Mouse (Mus musculus): ENCODE measurements at regions not wholly inside any gene's neighbourhood (a gene's known extent, or its start where the extent isn't known, plus 50 kb on each side); places are given as distances from the start of the nearest gene placed in this dataset.
A peak's percentile ranks its signal among the peaks of the same experiment; 100 is the strongest.

- no peak for DNase-seq
Measured at GRCm38 (mm10) chr4:83915871-83916270, 390.5 kb downstream of the Ccdc171 start.

GRCm38 (mm10) chr4:83917009-83917408 lies 391.7 kb downstream of the Ccdc171 start:
- no peak for DNase-seq

DNA sequence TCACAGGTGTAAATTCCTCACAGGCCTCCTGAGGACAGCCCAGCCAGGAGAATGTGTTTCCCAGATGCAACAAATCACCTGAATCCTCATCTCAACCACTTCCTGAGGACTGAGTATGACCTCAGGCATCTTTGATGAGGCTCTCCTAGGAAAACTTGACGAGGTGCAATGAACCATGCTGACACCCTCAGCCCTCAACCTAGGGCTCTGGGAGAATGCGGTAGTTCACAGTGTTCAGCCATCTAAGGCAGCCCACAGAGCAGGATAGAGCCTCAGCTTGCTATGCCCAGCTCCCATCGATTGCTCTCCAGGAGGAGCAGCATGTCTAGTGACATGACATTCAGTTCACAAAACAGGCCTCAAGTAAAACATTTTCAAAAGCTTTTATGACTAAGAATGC lies 392.7 kb downstream of the Ccdc171 start:
- no peak for DNase-seq

DNA sequence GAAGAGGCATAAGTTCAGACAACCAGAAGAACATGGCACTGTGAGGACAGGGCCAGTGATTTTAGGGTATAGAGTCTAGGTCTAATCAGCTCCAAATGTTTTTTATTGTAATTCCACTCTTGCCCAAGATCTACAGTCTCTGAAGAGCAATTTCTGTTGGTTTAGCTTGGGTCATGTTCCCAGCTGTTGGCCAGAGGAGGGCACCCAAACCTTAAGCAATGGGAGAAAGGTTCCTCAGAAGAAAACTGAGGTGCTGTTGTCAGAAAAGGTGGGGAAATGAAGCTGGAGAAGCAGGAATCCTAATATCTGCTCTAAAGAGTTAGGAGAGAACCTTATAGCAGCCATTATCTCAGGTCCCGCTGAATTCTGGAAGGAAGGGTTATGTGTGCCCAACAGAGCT lies 393.7 kb downstream of the Ccdc171 start:
- no peak for DNase-seq

DNA sequence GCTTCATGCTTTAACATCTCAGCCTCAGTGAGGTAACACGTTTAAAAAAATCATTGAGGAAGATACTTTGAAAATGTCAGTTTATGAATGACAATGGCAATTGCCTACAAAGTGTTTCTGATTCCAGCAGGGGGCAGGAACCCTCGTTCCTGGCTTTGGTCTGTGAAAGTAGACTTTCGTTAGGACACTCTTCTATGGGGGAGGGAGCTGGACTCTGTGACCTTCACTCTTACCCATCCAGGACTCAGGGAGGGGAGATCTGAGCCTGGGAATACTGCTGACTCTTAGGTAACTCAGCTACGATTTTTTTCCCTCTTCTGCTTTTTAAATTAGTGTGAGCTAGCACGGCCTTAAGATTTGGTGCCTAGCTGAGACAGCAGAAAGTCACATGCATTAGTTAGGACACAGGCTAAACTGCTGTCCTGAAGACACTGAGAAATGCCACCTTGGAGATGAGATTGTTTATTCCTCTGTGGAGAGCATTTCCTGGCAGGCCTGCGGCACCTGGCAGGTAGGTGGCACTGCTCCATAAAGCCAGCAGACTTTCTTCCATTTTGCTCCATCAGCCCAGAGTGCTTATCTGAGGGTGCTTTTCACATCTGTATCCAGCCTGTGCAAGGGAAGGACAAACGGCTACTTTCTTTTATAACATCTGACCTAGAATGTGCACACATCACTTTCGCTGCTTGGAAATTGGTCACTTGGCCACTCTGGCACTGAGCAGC lies 399.9 kb downstream of the Ccdc171 start:
- no peak for DNase-seq

DNA sequence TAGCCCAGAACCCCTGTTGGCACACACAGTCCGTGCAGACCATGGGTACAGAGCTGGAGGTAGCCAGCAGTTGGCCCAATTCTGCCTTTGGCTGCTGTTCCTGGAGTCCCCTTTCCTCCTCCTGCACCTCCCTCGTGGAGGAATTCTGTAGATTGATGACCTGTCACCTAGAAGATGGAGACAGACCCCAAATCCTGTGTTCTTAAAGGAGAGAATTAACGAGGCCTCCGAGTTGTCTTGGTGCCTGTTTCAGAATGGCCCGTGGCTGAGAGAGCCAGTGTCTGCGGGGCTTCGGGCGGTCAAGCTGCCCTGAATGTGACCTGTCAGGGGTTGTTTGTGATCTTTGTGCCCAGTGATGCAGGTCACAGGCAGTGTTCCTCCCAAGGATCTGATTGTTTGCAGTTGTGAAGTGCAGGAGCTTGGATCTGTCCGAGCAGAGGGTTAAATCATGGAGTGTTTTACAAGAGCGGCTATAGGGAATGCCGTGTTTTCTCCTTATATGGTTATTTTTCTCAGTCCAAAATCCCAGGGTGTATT lies 400.9 kb downstream of the Ccdc171 start:
- no peak for DNase-seq

DNA sequence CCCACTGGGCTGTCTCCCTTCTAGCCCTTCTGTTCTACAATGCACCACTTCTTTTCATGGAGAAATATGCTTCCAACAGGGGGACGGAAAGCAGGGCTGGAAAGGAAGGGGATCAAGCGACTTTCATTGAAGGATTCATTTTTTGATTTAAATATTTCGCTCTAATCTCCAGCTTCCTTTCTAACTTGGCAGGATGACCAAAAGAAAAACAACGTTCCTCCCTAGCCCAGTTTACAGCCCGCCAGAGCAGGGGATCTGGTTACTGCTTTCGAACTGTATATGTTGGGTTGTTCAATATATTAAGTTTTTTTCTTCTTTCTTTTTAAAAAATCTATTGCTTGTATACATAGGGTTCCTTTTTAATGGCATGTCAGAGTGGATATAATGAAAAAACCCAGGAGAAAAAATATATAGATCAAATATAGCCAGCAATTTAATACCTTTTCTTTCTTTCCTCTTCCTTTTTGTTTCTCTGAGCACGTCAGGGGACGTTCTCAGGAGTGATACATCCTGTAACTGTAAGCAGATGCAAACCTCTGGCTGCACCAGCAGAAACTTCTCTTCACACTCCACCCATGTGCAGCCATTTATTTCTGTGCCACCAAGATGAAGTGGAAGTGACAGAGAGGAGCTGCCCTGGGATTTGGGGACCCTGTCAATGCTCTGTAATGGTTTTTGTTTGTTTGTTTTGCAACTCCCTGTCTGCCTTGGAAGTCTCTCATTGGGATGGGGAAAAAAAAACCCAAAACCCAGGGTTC lies 406.7 kb downstream of the Ccdc171 start:
- DNase-seq: no peak

DNA sequence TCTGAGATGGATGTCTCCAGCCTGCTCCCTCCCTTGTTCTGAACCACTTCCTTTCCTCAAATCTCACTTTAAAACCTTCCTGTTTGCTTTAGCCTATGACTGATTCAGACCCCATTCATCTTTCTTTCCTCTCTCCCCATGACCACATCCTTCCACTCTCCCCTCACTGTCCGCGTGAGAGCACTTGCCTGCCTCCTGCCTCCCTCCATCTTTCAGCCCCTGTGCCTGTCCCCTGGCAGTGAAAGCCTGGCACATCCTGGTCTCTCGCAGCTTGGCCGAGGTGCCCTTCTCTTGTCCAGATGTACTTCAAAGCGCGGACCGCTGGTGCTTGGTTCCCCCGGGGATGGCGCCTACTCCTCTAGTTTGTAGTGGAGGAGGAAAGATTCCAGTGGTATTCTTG lies 416.3 kb downstream of the Ccdc171 start:
- DNase-seq: no peak

- DNase-seq: no peak
Measured at GRCm38 (mm10) chr4:83949612-83950011, 424.3 kb downstream of the Ccdc171 start.

GRCm38 (mm10) chr4:83950809-83951409 lies 425.6 kb downstream of the Ccdc171 start:
- DNase-seq: no peak

GRCm38 (mm10) chr4:83956252-83956904 lies 431.0 kb downstream of the Ccdc171 start:
- DNase-seq: peak; percentile 9

- no peak for DNase-seq
Measured at GRCm38 (mm10) chr4:83957217-83957692, 431.9 kb downstream of the Ccdc171 start.

DNA sequence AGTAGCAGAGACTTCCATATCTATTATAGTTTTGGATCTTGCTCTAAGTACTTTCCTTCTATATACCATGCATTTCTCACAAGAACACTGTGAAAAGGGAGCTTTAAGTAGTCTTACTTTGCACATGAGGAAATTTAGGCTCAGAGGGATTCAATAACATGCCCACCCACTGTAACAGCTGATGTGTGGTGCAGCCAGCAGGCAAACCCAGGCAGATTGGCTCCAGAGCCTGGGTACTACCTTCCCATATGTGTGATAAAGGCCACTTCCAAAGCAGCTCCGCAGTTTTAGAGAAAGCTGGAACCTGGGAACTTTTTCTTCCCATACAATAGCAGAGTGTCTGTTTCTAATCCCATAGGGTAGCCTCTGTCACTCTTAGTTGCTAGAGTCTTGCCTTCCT lies 441.6 kb downstream of the Ccdc171 start:
- no peak for DNase-seq

GRCm38 (mm10) chr4:83973162-83973561 lies 447.8 kb downstream of the Ccdc171 start:
- no peak for DNase-seq

DNA sequence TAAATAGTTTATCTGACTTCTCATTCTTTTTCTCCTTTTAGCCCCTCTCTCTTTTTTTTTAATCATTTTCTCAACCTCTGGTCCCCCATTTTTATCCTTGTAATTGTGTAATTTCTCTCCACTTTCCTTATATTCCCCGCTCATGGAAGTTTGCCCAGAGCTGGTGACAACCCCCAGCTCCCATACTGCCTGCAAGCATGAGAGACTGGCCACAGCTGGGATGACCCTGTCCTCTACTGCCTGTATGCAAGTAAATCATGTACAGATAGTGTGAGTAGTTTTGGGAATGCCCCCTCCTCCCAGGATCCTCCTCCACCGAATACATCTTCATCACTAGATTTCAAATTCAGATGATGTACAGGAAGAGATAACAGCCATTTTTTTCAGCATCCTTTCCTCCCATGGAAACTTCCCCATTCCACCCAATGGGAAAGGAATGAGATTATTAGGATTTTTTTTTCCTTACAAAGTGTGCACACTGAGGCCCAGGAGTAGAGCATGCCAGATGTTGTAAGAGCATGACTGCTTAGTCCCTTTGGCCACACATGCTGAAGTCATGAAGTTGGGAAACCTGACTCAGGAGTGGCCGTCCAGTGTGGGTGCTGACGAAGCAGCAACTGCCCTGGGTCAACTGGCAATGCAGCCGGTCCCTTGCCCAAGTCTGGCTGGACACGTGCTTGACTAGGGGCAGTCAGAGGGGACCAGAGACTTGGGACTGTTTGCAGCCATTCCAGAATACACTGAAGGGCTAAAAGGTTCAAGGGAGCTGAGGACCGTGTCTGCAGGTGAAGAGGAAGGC lies 449.1 kb downstream of the Ccdc171 start:
- DNase-seq: no peak

- no peak for DNase-seq
Measured at GRCm38 (mm10) chr4:83975569-83975968, 450.2 kb downstream of the Ccdc171 start.

DNA sequence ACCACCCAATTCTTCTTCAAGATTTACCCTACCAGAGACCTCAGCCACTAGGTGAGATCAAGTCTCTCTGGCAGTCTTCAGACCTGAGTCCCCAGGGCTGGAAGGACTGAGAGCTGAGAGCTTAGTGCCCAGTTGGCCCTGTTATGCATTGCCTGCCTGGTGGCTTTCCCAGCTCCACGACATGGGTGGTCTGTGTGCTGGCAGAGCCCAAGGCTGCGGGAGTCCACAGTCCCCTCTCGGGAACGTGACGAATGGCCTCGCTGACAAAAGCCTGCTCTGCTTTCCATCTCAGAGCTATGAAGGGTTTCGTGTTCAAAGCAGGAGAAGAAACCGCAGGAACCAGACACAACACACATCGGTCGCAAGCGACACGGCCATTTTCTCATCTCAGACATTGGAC lies 450.7 kb downstream of the Ccdc171 start:
- DNase-seq: no peak

GRCm38 (mm10) chr4:83979088-83979487 lies 453.7 kb downstream of the Ccdc171 start:
- DNase-seq: no peak

DNA sequence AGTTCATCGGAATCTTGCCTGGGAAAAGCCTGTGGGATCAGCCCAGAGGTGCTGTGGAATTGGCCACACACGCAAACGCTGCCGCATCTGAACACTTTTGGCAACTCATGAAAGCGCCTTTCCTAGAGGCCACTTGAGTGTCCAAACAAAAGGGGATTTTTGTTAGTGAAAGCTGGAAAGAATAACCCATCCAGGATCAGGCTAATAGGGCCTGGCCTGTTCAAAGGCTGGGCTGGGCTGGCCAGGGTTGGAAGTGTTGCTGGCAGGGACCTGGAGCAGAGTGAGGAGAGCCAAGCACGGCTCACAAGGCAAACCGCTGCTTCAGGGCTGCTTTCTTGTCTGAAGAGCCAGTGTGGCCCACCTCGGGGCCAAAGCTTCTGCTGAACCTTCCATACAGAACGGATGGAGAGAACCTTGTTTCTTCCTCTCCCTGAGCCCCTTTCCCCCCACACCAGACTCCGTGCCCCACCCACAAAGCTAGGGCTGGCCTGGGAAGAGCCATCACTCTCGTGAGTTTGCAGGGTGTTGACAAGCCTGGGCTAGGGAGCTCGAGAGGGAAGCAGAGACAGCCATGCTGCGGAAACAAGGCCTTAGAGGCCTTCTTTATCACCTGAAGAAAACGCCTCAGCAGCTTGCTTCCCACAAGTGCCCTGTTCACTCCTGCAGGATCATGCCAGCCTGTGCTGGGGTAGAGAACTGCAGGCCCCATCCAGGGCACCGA lies 459.5 kb downstream of the Ccdc171 start:
- DNase-seq: no peak

GRCm38 (mm10) chr4:83985451-83985850 lies 460.1 kb downstream of the Ccdc171 start:
- no peak for DNase-seq

All from cerebellum, adult 11-12 months (tissue).